Mouse (Mus musculus) liver, embryonic 14.5 days (tissue): ENCODE data around the gene Cdk1.

Experiments
- CTCF ChIP-seq: IDR thresholded peaks from 2 replicates; pipeline ENCODE4 v1.5.1; 2016; ENCODE audit warnings: antibody characterized with exemption, low read depth, control low read depth
- EP300 ChIP-seq: IDR thresholded peaks from 2 replicates; pipeline ENCODE4 v1.6.1; 2016; ENCODE audit warnings: antibody characterized with exemption, low read depth

- TF ChIP-seq CTCF (no peak), EP300 (no peak)
Observed at GRCm38 (mm10) chr10:69348206-69348605, 4.5 kb downstream of the Cdk1 start.
